Mouse (Mus musculus) ES-E14 (cell line): ENCODE data around the gene Vars. TPM values are rescaled to one million over a fixed set of nuclear protein-coding genes. Genes with fewer than 3 reads are reported as not detected.

Source experiments
- DNase-seq: peaks from one replicate; pipeline ENCODE4 v3.0.0-alpha.2; 2013; ENCODE audit warnings: low read depth, low spot score
- H3K27ac ChIP-seq: 2 replicates; pipeline ENCODE4 v1.5.1; 2012; ENCODE audit warnings: low read depth, mild to moderate bottlenecking, low read length, moderate library complexity, mixed read lengths; ENCODE audit not compliant: poor library complexity, insufficient read depth, severe bottlenecking
- H3K36me3 ChIP-seq: 2 replicates; pipeline ENCODE4 v1.6.1; 2012; ENCODE audit warnings: mild to moderate bottlenecking, low read length, moderate library complexity, mixed read lengths; ENCODE audit not compliant: control insufficient read depth, poor library complexity, insufficient read depth, severe bottlenecking
- H3K4me1 ChIP-seq, 2 experiments: fragments of 150-350 bp in 1 of 2; sonication (generic) in 1 of 2; 2 replicates each; pipeline ENCODE4 v1.6.1; 2012; ENCODE audit warnings: low read length in 2 of 2, mild to moderate bottlenecking in 1 of 2, mixed read lengths in 1 of 2; ENCODE audit not compliant: control insufficient read depth in 2 of 2, insufficient read depth in 2 of 2, poor library complexity in 1 of 2
- H3K4me3 ChIP-seq, 2 experiments: fragments of 150-350 bp in 1 of 2; sonication (generic) in 1 of 2; 2 replicates each; pipeline ENCODE4 v1.5.1; 2012; ENCODE audit warnings: low read length in 2 of 2, low read depth in 1 of 2, mild to moderate bottlenecking in 1 of 2, mixed read lengths in 1 of 2; ENCODE audit not compliant: insufficient read depth in 1 of 2, poor library complexity in 1 of 2, severe bottlenecking in 1 of 2
- H3K9ac ChIP-seq: 2 replicates; pipeline ENCODE4 v1.6.1; 2012; ENCODE audit warnings: low read depth, mild to moderate bottlenecking, low read length, mixed read lengths; ENCODE audit not compliant: poor library complexity, insufficient read depth, severe bottlenecking
- H3K9me3 ChIP-seq: fragments of 150-350 bp; sonication (generic); 2 replicates; pipeline ENCODE4 v1.6.1; 2012; ENCODE audit warnings: low read depth, mild to moderate bottlenecking, low read length; ENCODE audit not compliant: control insufficient read depth, insufficient read depth
- CHD2 ChIP-seq: IDR thresholded peaks from 2 replicates; pipeline ENCODE4 v1.6.1; 2014; ENCODE audit warnings: mild to moderate bottlenecking, low read depth, low read length, inconsistent platforms
- HCFC1 ChIP-seq: IDR thresholded peaks from 2 replicates; pipeline ENCODE4 v1.6.1; 2012; ENCODE audit warnings: low read length, inconsistent platforms, borderline replicate concordance; ENCODE audit not compliant: insufficient read depth
- MAFK ChIP-seq: IDR thresholded peaks from 2 replicates; pipeline ENCODE4 v1.6.1; 2014; ENCODE audit warnings: mild to moderate bottlenecking, low read depth, low read length, inconsistent platforms; ENCODE audit not compliant: insufficient read depth
- ZC3H11A ChIP-seq: IDR thresholded peaks from 2 replicates; pipeline ENCODE4 v1.6.1; 2012; ENCODE audit warnings: low read depth, mild to moderate bottlenecking, inconsistent platforms, low read length, borderline replicate concordance
- ZNF384 ChIP-seq: IDR thresholded peaks from 2 replicates; pipeline ENCODE4 v1.6.1; 2012; ENCODE audit warnings: low read depth, low read length, inconsistent platforms
- in situ Hi-C, 2 experiments: fragments of 600-800 bp; cut with MboI; formaldehyde crosslinking; loops; one replicate each; pipeline ENCODE4 v1.15.1; 2025; ENCODE audit warnings: low sequenced_read_pairs in 2 of 2, inconsistent platforms in 1 of 2; ENCODE audit not compliant: unreplicated experiment in 2 of 2
- total RNA-seq: library from RNA; depleted of rRNA; stranded (reverse); fragments of 300-350 nt; gene quantifications from 2 replicates; pipeline ENCODE4 v1.2.3, GENCODE M21; 2012

The Vars gene
- total RNA-seq, 1 experiment = 303 TPM

DNA sequence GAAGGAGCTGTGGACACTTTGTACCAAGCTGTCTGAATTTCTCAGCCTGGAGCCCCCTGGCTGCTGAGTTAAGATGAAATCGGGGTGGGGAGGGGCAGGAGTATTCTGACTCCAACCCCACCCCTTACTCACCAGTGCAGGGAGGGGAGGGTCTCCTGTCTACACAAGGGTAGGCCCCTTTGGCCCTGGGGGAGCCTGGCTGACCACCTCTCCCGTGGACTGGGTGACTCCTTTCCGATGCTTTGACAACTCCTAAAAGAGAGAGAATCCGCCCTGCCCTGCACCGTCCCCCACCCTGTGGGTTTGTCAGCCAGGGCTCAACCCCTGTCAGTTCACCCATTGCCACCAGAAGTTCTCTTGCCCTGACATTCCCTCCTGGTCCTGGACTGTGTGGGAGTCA is 25.4 kb downstream of the Vars start:
- Histone ChIP-seq H3K9ac (no peak overlapping the region), H3K9me3 (no peaks in the 10 kb centered on the region), H3K27ac (no peak overlapping the region), H3K36me3 (no peaks in the 10 kb centered on the region), H3K4me1 (peaks cover 2 to 35% of the 10 kb centered on the region in 2 experiments; a peak in 3 of 4 replicates), H3K4me3 (no peak overlapping the region)
- TF ChIP-seq HCFC1 (no peak), CHD2 (no peak), MAFK (no peak), ZNF384 (no peak), ZC3H11A (no peak)
- no peak for DNase-seq
- in situ Hi-C loops = no loop called here

DNA sequence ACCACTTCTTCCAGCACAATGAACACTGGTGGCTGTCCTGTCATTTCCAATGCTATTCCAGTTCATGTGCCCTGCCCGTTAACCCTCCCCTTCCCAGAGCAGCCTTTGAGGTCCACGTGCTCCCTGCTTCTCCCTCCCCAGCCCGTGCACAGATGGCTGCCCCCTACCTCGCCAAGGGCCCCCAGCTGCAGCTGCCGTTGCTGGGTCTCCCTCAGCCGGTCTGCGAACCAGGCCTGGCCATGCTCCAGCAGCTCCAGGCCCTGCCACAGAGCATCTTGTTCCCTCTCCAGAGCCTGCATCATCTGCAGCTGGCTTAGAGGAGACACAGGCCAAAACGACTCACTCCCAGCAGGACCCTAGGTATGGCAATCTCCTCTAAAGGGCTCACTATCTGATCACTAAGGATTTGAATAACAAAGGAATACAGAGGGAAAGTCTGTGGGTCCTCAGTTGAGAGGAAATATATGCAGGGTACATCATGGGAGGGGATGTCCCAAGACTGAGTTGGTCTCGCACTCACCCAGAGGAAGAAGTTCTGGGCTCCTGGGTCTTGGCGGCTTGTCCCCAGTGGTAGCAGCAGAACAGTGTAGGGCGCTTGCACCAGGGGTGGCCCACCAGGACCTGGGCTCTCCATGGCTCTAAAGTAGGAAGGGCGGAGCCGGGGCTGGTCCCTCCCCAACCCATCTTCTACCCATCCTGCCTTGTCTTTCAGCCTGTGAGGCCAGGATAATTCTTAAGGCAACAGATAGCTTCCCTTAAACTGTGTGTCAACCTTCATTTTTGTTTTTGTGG is 26.7 kb downstream of the Vars start, which contains the start of gene Sapcd1:
TSS of gene Sapcd1 (minus strand) at position 740 of the 792 bp plus-strand sequence.
- Histone ChIP-seq H3K4me1 (peaks cover 0 to 29% of the 10 kb centered on the region in 2 experiments; a peak in 2 of 4 replicates), H3K36me3 (no peaks in the 10 kb centered on the region), H3K9me3 (no peaks in the 10 kb centered on the region), H3K27ac (peak within 1 kb of the TSS; percentile 8; the same call in 1 of the 2 replicates), H3K4me3 (peak within 1 kb of the TSS in 1 of 2 experiments; percentile 4; a peak in 1 of 4 replicates), H3K9ac (no peak within 1 kb of the TSS)
- DNase-seq = no peak
- in situ Hi-C loops = no loop called here
- TF ChIP-seq MAFK = no peak
- TF ChIP-seq CHD2 = no peak
- TF ChIP-seq HCFC1 = no peak
- TF ChIP-seq ZC3H11A = no peak
- no peak for TF ChIP-seq ZNF384

DNA sequence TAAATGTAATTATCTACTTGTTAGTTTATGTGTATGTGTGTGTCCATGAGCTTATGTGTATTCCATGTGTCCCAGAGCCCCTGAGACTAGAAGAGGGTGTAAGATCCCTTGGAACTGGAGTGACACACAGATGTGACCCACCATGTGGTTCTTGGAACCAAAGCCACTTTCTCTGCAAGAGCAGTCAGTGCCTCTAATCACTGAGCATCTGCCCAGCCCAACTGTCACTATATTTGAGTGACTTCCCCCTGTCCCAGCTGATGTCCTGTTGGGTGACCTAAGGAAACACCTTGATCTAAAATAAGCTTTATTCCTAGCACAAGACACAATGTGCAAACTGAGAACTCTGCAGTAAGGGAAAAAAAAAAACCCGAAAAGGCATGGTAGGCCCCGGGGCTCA is 27.5 kb downstream of the Vars start:
- DNase-seq = no peak
- no peak overlapping the region for H3K9ac ChIP-seq
- no peak overlapping the region for H3K27ac ChIP-seq
- H3K4me1 ChIP-seq = peaks cover 0 to 29% of the 10 kb centered on the region in 2 experiments; a peak in 2 of 4 replicates
- no peaks in the 10 kb centered on the region for H3K36me3 ChIP-seq
- in situ Hi-C loops = no loop called here
- H3K9me3 ChIP-seq = no peaks in the 10 kb centered on the region
- TF ChIP-seq MAFK = no peak
- no peak for TF ChIP-seq ZC3H11A
- no peak for TF ChIP-seq HCFC1
- TF ChIP-seq CHD2 = no peak
- no peak for TF ChIP-seq ZNF384
- no peak overlapping the region for H3K4me3 ChIP-seq

DNA sequence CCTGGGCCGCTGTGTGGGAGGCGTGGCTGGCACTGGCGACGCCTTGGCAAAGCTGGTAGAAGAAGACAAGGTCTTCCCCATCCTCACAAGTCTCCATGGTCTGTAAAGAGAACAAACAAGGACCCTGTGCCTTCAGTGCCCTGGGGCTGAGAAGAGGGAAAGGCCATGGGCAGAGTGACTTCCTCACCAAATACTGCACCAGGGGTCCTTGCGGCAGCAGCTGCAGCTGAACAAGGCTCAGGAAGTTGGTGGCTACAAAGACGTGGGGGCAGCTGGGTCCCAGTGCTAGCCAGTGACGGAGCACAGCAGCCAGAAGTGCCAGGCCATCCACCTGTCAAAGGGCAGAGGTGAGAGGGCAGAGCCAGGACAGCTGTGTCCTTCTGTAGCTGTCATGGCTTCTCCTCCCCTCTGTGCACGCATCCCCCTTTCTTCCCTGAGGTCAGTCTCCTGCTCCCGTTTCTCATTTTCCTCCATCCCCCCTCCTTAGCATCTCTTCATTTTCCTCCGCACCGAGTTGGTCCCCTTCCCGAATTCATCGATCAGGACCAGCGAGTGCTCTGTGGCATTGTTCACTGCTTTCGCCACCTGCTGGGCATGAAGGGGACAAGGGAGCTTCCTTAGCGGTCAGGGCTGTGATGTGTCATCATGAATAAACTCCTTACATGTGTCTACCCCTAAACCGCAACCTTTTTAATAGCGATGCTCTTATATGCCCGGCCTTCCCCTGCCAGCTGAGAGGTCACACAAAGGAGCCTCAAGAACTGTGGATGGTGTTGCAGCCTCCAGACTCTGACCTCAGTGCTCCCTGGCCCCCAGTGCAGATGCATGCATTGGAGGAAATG is 29.1 kb downstream of the Vars start:
- no peak for TF ChIP-seq ZNF384
- no peak for TF ChIP-seq MAFK
- TF ChIP-seq ZC3H11A = no peak
- TF ChIP-seq HCFC1 = no peak
- TF ChIP-seq CHD2 = no peak
- Histone ChIP-seq H3K27ac (no peak overlapping the region), H3K9ac (no peak overlapping the region)

More for the DNA sequence above, 29.1 kb downstream of the Vars start:
- Histone ChIP-seq H3K36me3 (no peaks in the 10 kb centered on the region), H3K4me1 (peaks cover 0 to 29% of the 10 kb centered on the region in 2 experiments; a peak in 2 of 4 replicates), H3K4me3 (no peak overlapping the region), H3K9me3 (no peaks in the 10 kb centered on the region)
- in situ Hi-C loops = no loop called here
- DNase-seq = no peak
